Mouse (Mus musculus): Measurements from ENCODE around the gene Chrng.

Gene Chrng

DNA sequence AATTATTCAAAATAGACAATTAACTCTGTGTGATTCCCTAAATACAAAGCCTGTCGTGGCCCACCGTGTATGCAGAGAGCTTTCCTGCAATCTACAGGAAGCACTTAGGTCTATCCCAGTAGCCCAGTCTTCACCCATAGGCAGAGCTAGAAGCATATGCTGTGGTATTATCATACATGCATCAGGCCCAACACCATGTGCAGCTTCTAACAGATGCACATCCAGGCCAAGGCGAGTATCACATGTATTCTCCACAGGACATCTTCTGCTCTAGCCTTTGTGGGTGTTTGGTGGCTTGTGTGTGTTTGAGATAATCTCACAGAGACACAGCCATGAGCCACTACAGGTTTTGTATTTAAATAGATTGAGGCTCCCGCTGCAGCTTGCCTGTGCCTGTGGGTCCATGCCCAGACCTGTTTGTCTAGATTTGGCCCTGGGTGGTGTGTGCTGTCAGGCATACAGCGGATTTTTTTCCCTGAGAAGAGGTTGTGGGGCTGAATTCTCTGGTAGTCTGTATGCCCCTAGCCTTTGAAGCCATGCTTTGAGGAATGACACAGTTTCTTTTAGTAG, 47.7 kb downstream of the Chrng start:
- no peak for DNase-seq (ENCODE audit: low spot score)

DNA sequence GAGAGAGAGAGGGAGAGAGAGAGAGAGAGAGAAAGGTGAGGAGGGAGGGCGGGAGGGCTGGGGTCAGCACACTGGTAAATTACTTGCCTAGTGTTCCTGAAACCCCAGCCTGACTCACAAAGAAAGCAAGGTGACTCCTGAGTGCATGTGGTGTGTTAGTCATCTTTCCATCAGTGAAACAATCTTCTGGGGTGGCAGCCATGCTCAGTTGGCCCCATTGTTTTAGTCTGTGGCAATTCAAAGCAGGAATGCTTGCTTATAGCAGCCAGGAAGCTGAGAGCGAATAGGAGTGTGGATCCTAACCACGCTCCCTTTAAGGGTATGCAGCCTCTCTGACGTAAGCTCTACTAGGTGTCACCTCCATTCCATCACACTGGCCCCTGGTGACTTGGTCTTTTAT, 50.7 kb downstream of the Chrng start:
- no peak for DNase-seq (ENCODE audit: low spot score)

DNA sequence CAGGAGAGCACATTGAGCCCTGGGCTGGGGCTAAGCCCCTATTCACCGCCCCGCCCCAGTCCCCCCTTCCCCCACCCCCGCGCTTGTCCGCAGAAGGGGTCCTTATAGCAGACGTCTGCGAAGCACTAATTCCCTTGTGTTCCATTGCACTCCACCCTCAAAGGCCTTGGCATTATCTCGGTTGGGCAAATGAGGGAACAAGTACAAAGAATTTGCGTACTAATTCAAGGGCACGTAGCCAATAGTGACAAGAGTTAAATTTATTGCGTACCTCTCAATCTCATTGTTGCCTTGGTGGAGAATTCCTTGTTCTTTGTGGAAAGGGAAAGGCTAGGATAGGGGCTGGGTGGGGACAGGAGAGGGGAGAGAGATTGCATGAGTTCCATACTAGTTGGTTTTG, 53.2 kb downstream of the Chrng start:
- no peak for DNase-seq (ENCODE audit: low spot score)

DNA sequence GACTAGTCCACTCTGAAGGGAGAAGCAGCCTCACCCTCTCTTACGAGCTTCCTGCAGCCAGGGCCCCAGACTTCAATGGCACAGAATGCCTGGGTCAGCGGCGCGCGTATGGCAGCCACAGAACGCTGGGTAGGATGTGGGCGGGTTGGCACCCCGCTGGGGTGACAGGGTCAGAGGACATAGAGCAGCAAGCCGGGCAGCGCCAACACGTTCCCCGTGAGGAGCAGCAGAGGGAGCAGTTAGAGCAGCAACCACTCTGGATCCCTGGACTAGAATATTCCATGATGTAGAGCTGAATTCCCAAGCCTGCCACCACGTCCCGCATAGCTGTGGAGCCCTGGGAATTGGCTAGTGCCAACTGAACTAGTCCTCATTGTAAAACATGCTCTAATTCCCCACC, 54.0 kb downstream of the Chrng start:
- no peak for DNase-seq (ENCODE audit: low spot score)

DNA sequence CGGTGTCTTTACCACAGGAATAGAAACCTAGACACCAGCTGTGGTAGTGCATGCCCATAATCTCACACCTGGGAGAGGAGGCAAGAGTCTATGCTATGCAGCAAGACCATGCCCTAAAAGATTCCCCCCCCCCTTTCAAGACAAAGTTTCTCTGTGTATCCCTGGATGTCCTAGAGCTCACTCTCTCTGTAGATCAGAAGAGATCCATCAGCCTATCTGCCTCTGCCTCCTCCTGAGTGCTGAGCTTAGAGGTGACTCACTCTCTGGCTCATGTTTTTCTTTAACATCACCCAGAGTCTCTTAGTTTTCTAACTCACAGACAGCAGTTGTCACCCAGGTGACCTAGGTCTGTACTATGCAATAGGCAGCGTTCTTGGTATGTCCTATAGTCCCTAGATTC, 54.9 kb downstream of the Chrng start:
- no peak for DNase-seq (ENCODE audit: low spot score)

All from spleen, adult 12 weeks (tissue).